Mouse (Mus musculus) forebrain, embryonic 14.5 days (tissue): ENCODE measurements around the gene Tesk1. TPM values are rescaled to one million over a fixed set of nuclear protein-coding genes. Genes with fewer than 3 reads are reported as not detected.

ENCODE experiments used
- ATAC-seq: fragments of 200-750 bp; cut with Nextera tagmentation; 2 replicates; pipeline ENCODE4 v1.8.0; 2017; ENCODE audit warnings: mild to moderate bottlenecking, moderate library complexity
- DNase-seq: peaks from one replicate; pipeline ENCODE4 v3.0.0-alpha.2; 2015; ENCODE audit warnings: low spot score
- H3K27ac ChIP-seq: fragments of 300-500 bp; sonication (generic); 2 replicates; pipeline ENCODE4 v1.5.1; 2014; ENCODE audit warnings: low read depth, mild to moderate bottlenecking, control low read depth, low read length, moderate library complexity
- H3K27me3 ChIP-seq: fragments of 300-500 bp; sonication (generic); replicated peaks from 2 replicates; pipeline ENCODE4 v1.6.1; 2014; ENCODE audit warnings: low read length, control low read depth, mixed read lengths; ENCODE audit not compliant: control insufficient read depth, insufficient read depth
- H3K36me3 ChIP-seq: fragments of 300-500 bp; sonication (generic); 2 replicates; pipeline ENCODE4 v1.6.1; 2014; ENCODE audit warnings: low read length, control low read depth; ENCODE audit not compliant: control insufficient read depth, insufficient read depth
- H3K4me1 ChIP-seq: fragments of 300-500 bp; sonication (generic); 2 replicates; pipeline ENCODE4 v1.6.1; 2014; ENCODE audit warnings: antibody characterized with exemption, low read length, control low read depth; ENCODE audit not compliant: control insufficient read depth, insufficient read depth
- H3K4me2 ChIP-seq: fragments of 300-500 bp; sonication (generic); 2 replicates; pipeline ENCODE4 v1.6.1; 2014; ENCODE audit warnings: mild to moderate bottlenecking, control low read depth, low read length
- H3K4me3 ChIP-seq: fragments of 300-500 bp; sonication (generic); 2 replicates; pipeline ENCODE4 v1.5.1; 2014; ENCODE audit warnings: low read depth, low read length, control low read depth
- H3K9ac ChIP-seq: fragments of 300-500 bp; sonication (generic); 2 replicates; pipeline ENCODE4 v1.6.1; 2014; ENCODE audit warnings: mild to moderate bottlenecking, low read length, control low read depth, moderate library complexity
- H3K9me3 ChIP-seq: fragments of 300-500 bp; sonication (generic); replicated peaks from 2 replicates; pipeline ENCODE4 v1.6.1; 2016; ENCODE audit warnings: low read length, control low read depth, mixed read lengths; ENCODE audit not compliant: control insufficient read depth
- WGBS: fragments of 180-500 bp; shearing (Covaris S2); extraction: QIAGEN DNeasy Blood & Tissue Kit; methylation state at CpG from one replicate; pipeline ENCODE4 v1.1.7; 2014; 5-methylcytosine and 5-hydroxymethylcytosine counted together
- polyA plus RNA-seq: library from polyadenylated mRNA; unstranded; fragments of >200 nt; fragmentation: Nextera tagmentation; extraction: Ambion mirVana; gene quantifications from 2 replicates; pipeline ENCODE4 v1.2.1, GENCODE M21; 2014

The Tesk1 gene
- polyA plus RNA-seq, 1 experiment from 2014 or later: 10.2 TPM

- Histone ChIP-seq H3K27me3 (0 out of 2 replicates have a peak, but pooled peaks cover 15% of the 10 kb centered on the region), H3K4me2 (peak within 1 kb of the TSS; percentile 43), H3K9ac (peak within 1 kb of the TSS; percentile 35), H3K4me3 (peak within 1 kb of the TSS; percentile 8; the same call in 1 of the 2 replicates), H3K36me3 (no peaks in the 10 kb centered on the region), H3K4me1 (peaks cover 4% of the 10 kb centered on the region; the same call in 1 of the 2 replicates), H3K9me3 (no peaks in the 10 kb centered on the region), H3K27ac (no peak within 1 kb of the TSS)
- 32% methylated on average over 20 of the region's 20 CpGs for WGBS
- DNase-seq (no peak), ATAC-seq (no peak)
Measured at GRCm38 (mm10) chr4:43454041-43454836, 12.5 kb downstream of the Tesk1 start, which contains the start of gene Cd72. Gene Cd72, minus strand, starts transcription at chr4:43454628.

- Histone ChIP-seq H3K9ac (no peak overlapping the region), H3K27ac (no peak overlapping the region), H3K4me3 (no peak overlapping the region), H3K4me2 (no peak overlapping the region), H3K36me3 (no peaks in the 10 kb centered on the region), H3K9me3 (no peaks in the 10 kb centered on the region), H3K27me3 (0 out of 2 replicates have a peak, but pooled peaks cover 15% of the 10 kb centered on the region), H3K4me1 (peaks cover 4% of the 10 kb centered on the region; the same call in 1 of the 2 replicates)
- ATAC-seq (no peak), DNase-seq (no peak)
- WGBS: 35% methylated on average over 4 of the region's 4 CpGs
Measured at GRCm38 (mm10) chr4:43456470-43456869, 14.7 kb downstream of the Tesk1 start.

- no peaks in the 10 kb centered on the region for H3K36me3 ChIP-seq
- H3K4me2 ChIP-seq: no peak overlapping the region
- 0 out of 2 replicates have a peak, but pooled peaks cover 15% of the 10 kb centered on the region for H3K27me3 ChIP-seq
- no peak for ATAC-seq
- no peaks in the 10 kb centered on the region for H3K9me3 ChIP-seq
- H3K4me3 ChIP-seq: no peak overlapping the region
- no peak overlapping the region for H3K27ac ChIP-seq
- H3K4me1 ChIP-seq: peaks cover 4% of the 10 kb centered on the region; the same call in 1 of the 2 replicates
- H3K9ac ChIP-seq: no peak overlapping the region
- 30% methylated on average over 8 of the region's 8 CpGs for WGBS
- no peak for DNase-seq
Measured at GRCm38 (mm10) chr4:43457124-43457523, 15.4 kb downstream of the Tesk1 start.

GRCm38 (mm10) chr4:43463102-43463501 is 21.4 kb downstream of the Tesk1 start:
- Histone ChIP-seq H3K27ac (no peak overlapping the region), H3K9me3 (no peaks in the 10 kb centered on the region), H3K4me1 (no peaks in the 10 kb centered on the region), H3K4me3 (no peak overlapping the region), H3K9ac (no peak overlapping the region), H3K4me2 (no peak overlapping the region), H3K36me3 (no peaks in the 10 kb centered on the region), H3K27me3 (no peaks in the 10 kb centered on the region)
- DNase-seq: no peak
- WGBS: 93% methylated on average over 5 of the region's 5 CpGs
- no peak for ATAC-seq

- WGBS: 81% methylated on average over 6 of the region's 6 CpGs
- Histone ChIP-seq H3K36me3 (no peaks in the 10 kb centered on the region), H3K9me3 (no peaks in the 10 kb centered on the region), H3K4me3 (no peak overlapping the region), H3K4me1 (no peaks in the 10 kb centered on the region), H3K9ac (no peak overlapping the region), H3K4me2 (no peak overlapping the region), H3K27me3 (no peaks in the 10 kb centered on the region), H3K27ac (no peak overlapping the region)
- ATAC-seq: no peak
- no peak for DNase-seq
Measured at GRCm38 (mm10) chr4:43465935-43466334, 24.2 kb downstream of the Tesk1 start.

- 87% methylated on average over 7 of the region's 7 CpGs for WGBS
- H3K27ac ChIP-seq: no peak overlapping the region
- ATAC-seq (no peak), DNase-seq (no peak)
- no peaks in the 10 kb centered on the region for H3K4me1 ChIP-seq
- no peaks in the 10 kb centered on the region for H3K27me3 ChIP-seq
- no peak overlapping the region for H3K4me2 ChIP-seq
- H3K4me3 ChIP-seq: no peak overlapping the region
- no peaks in the 10 kb centered on the region for H3K9me3 ChIP-seq
- no peak overlapping the region for H3K9ac ChIP-seq
- no peaks in the 10 kb centered on the region for H3K36me3 ChIP-seq
Measured at GRCm38 (mm10) chr4:43466872-43467271, 25.1 kb downstream of the Tesk1 start.

- 91% methylated on average over 10 of the region's 10 CpGs for WGBS
- Histone ChIP-seq H3K9ac (no peak overlapping the region), H3K9me3 (no peaks in the 10 kb centered on the region), H3K27ac (no peak overlapping the region), H3K36me3 (no peaks in the 10 kb centered on the region), H3K4me1 (no peaks in the 10 kb centered on the region), H3K4me2 (no peak overlapping the region), H3K4me3 (no peak overlapping the region), H3K27me3 (no peaks in the 10 kb centered on the region)
- DNase-seq (no peak), ATAC-seq (no peak)
Measured at GRCm38 (mm10) chr4:43470301-43470700, 28.6 kb downstream of the Tesk1 start.

- H3K4me3 ChIP-seq: no peak overlapping the region
- H3K9ac ChIP-seq: no peak overlapping the region
- DNase-seq (no peak), ATAC-seq (no peak)
- H3K4me2 ChIP-seq: no peak overlapping the region
- no peaks in the 10 kb centered on the region for H3K9me3 ChIP-seq
- no peaks in the 10 kb centered on the region for H3K36me3 ChIP-seq
- WGBS: 79% methylated on average over 1 of the region's 1 CpGs
- H3K27ac ChIP-seq: no peak overlapping the region
- no peaks in the 10 kb centered on the region for H3K4me1 ChIP-seq
- H3K27me3 ChIP-seq: no peaks in the 10 kb centered on the region
Measured at GRCm38 (mm10) chr4:43473636-43474035, 31.9 kb downstream of the Tesk1 start.

- Histone ChIP-seq H3K27ac (no peak overlapping the region), H3K4me3 (no peak overlapping the region), H3K9me3 (no peaks in the 10 kb centered on the region), H3K4me2 (no peak overlapping the region), H3K36me3 (no peaks in the 10 kb centered on the region), H3K27me3 (no peaks in the 10 kb centered on the region), H3K4me1 (no peaks in the 10 kb centered on the region), H3K9ac (no peak overlapping the region)
- DNase-seq (no peak), ATAC-seq (no peak)
- WGBS: 84% methylated on average over 5 of the region's 6 CpGs
Measured at GRCm38 (mm10) chr4:43476604-43477003, 34.9 kb downstream of the Tesk1 start.
